ENCODE assay signal across 8 mouse cellular contexts in the genomic region with DNA sequence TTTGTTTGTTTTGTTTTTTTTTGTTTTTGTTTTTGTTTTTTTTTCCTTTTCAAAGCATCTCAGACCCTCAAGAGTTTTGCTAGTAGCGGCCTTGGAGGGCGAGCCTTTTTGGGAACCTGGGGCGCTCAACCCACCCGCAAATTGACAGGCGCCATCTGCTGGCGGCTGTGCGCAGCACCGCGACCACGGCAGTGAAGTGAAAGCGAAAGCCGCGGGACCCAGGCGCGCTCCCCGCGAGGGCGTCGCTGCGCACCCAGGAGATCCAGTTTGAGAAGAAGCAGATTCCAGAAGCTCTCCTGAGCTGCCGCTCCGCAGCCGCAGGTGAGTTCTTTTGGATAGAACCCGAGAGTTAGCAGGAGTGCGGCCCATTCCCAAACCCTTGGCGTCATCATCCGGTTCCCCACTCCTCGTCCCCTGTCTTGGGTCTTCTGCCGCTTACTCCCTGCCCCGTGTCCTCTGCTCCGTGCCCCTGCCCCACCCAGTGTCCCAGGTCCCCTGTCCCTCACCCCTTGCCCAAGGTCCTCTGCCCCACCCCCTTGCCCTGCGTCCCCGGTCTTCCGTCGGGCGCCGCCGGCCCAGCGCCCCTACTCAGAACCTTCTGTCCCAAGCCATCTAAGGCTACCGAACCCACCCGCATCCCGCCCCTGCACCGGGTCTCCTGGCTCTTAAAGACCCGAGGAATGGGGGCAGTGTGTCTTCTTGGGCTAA. TPM values are rescaled to one million over a fixed set of nuclear protein-coding genes. Genes with fewer than 3 reads are reported as not detected.
DNase-seq lines count a peak whose midpoint lies in the region; ATAC-seq and TF ChIP-seq lines count a peak whose summit lies in the region.

No protein-coding gene starts in this region.

- in situ Hi-C loops in Patski (cut with MboI; ENCODE audit: low pct_unique_long_range_greater_than_20kb), result no loop called here

- POLR2A ChIA-PET in Patski (lab: Charles Lee), result interaction anchor here (0.9 kb wide), 1 partner anchor 34 kb away, joined by 3 read pairs; no protein-coding TSS in a partner anchor

- ATAC-seq in Patski, result peak; percentile 52
- peak; percentile 51; the same call in 1 of the 2 replicates for ATAC-seq in hindbrain, embryonic 14.5 days (ENCODE audit: low FRiP score)

- no peaks in the 10 kb centered on the region for H3K36me3 ChIP-seq in hindbrain, embryonic 14.5 days (replicated peaks; ENCODE audit: control insufficient read depth, insufficient read depth)

- 0 out of 2 replicates have a peak, but pooled peaks cover 3% of the 10 kb centered on the region for H3K4me1 ChIP-seq in hindbrain, embryonic 14.5 days (replicated peaks; ENCODE audit: control insufficient read depth, insufficient read depth, low read length)

- H3K4me3 ChIP-seq in hindbrain, embryonic 14.5 days (replicated peaks; ENCODE audit: low read length), result peak overlapping the region; percentile 56

- CTCF ChIA-PET in Patski (lab: Charles Lee), result interaction anchor here (0.7 to 1.3 kb wide), 7 partner anchors 9 to 34 kb away, joined by 3 to 5 read pairs (median 3); no protein-coding TSS in a partner anchor

- H3K4me2 ChIP-seq in hindbrain, embryonic 14.5 days (replicated peaks), result peak overlapping the region; percentile 81

- H3K9me3 ChIP-seq in hindbrain, embryonic 14.5 days (ENCODE audit: control insufficient read depth, low read length), result no peaks in the 10 kb centered on the region

- peak overlapping the region; percentile 59 for H3K9ac ChIP-seq in hindbrain, embryonic 14.5 days

- no peak overlapping the region for H3K27ac ChIP-seq in hindbrain, embryonic 14.5 days

- WGBS in hindbrain, embryonic 14.5 days, result under 1% methylated on average over 44 of the region's 44 CpGs

- no peak for DNase-seq in Patski (ENCODE audit: low read depth, low spot score)
- DNase-seq in cerebellum, postnatal 14 days, result peak; percentile 89 to 91
- DNase-seq in frontal cortex, postnatal 36 days (ENCODE audit: low spot score in 2 of 2), result peak; percentile 85 to 86
- DNase-seq in hindbrain, embryonic 14.5 days (ENCODE audit: low spot score), result peak; percentile 77
- DNase-seq in layer of hippocampus, postnatal 36 days, result peak; percentile 84 to 85
- peak; percentile 94 for DNase-seq in lung, postnatal 14 days
- peak; percentile 90 for DNase-seq in ovary, postnatal 14 days (ENCODE audit: low spot score)
- DNase-seq in thymus, postnatal 10 days (ENCODE audit: low spot score in 2 of 2), result peak; percentile 91 to 98

- H3K27me3 ChIP-seq in Patski, result no peaks in the 10 kb centered on the region
- H3K27me3 ChIP-seq in hindbrain, embryonic 14.5 days (ENCODE audit: control insufficient read depth, insufficient read depth, low read length), result peaks cover 36% of the 10 kb centered on the region

- TF ChIP-seq CTCF in Patski (IDR thresholded peaks at IDR 0.05), result no peak

RNA-seq across cellular contexts. Expression of gene Tap2, which starts 1.1 kb away (rescaled TPM):
- polyA plus RNA-seq in Patski (2021), result 38.2 TPM
- polyA plus RNA-seq in hindbrain, embryonic 14.5 days (2014; fragmentation: Nextera tagmentation; extraction: Ambion mirVana), result 0.72 and 1.6 TPM in 2 replicates
- 10 to 100 TPM in 1 of 2 experiments, 1 to 10 TPM in 1; 8.5 to 10.3 TPM for total RNA-seq in layer of hippocampus, postnatal 36 days (2021)

RNA-seq across cellular contexts. Expression of gene Psmb8, which starts 6.9 kb away (rescaled TPM):
- polyA plus RNA-seq in Patski (2021), result 18.7 TPM
- polyA plus RNA-seq in hindbrain, embryonic 14.5 days (2014; fragmentation: Nextera tagmentation; extraction: Ambion mirVana), result 3.6 and 3.8 TPM in 2 replicates
- total RNA-seq in layer of hippocampus, postnatal 36 days (2021), result 1 to 10 TPM; 2.7 to 3.2 TPM

RNA-seq across cellular contexts. Expression of gene Psmb9, which starts 16.9 kb away (rescaled TPM):
- polyA plus RNA-seq in Patski (2021), result 1.3 TPM
- polyA plus RNA-seq in hindbrain, embryonic 14.5 days (2014; fragmentation: Nextera tagmentation; extraction: Ambion mirVana), result 0.95 and 1.2 TPM in 2 replicates
- 1 to 10 TPM; 1.2 to 1.7 TPM for total RNA-seq in layer of hippocampus, postnatal 36 days (2021)

RNA-seq across cellular contexts. Expression of gene Tap1, which starts 17.1 kb away (rescaled TPM):
- polyA plus RNA-seq in Patski (2021), result 7.0 TPM
- polyA plus RNA-seq in hindbrain, embryonic 14.5 days (2014; fragmentation: Nextera tagmentation; extraction: Ambion mirVana), result 2.2 and 2.6 TPM in 2 replicates
- 1 to 10 TPM; 3.4 to 3.5 TPM for total RNA-seq in layer of hippocampus, postnatal 36 days (2021)

RNA-seq across cellular contexts. Expression of gene H2-Ob, which starts 34.2 kb away (rescaled TPM):
- polyA plus RNA-seq in Patski (2021), result not detected
- not detected in 2 replicates for polyA plus RNA-seq in hindbrain, embryonic 14.5 days (2014; fragmentation: Nextera tagmentation; extraction: Ambion mirVana)
- under 1 TPM in 1 of 2 experiments, not detected in 1; 0.47 TPM for total RNA-seq in layer of hippocampus, postnatal 36 days (2021)

Comparison
In these comparisons a context has a peak if more than half of its experiments do, and no peak if none do; other contexts are left out.
1. RNA of gene Tap2, which starts 1.1 kb away (polyA plus RNA-seq): 38.2 TPM in Patski (single experiment); 0.72 to 1.6 TPM in hindbrain, embryonic 14.5 days; every median in the first group is over 10 times any median in the second.